Mouse (Mus musculus) liver, adult 2 months (tissue): ENCODE results near the gene Ppp1r9a.

ENCODE experiments used
- CTCF ChIP-seq: fragments of 200-500 bp; IDR thresholded peaks from 2 replicates; pipeline ENCODE4 v1.5.1; 2011; ENCODE audit warnings: low read depth, low read length, control low read depth
- POLR2A ChIP-seq: fragments of 200-500 bp; IDR thresholded peaks from 2 replicates; pipeline ENCODE4 v1.6.1; 2011; ENCODE audit warnings: low read length, control low read depth; ENCODE audit not compliant: insufficient read depth; ENCODE audit errors: extremely low read depth

GRCm38 (mm10) chr6:5179189-5179588 is 276.5 kb downstream of the Ppp1r9a start:
- TF ChIP-seq POLR2A (no peak), CTCF (no peak)
